Mouse (Mus musculus) megakaryocyte, embryonic 14.5 days (primary cell): ENCODE results near the gene Clpx.

Experiments
- FLI1 ChIP-seq: IDR thresholded peaks from 2 replicates; pipeline ENCODE4 v1.6.1; 2012; ENCODE audit warnings: low read length, inconsistent platforms, mixed read lengths
- GATA1 ChIP-seq: IDR thresholded peaks from 3 replicates; pipeline ENCODE4 v1.6.1; 2012; ENCODE audit warnings: mixed read lengths, low read length, inconsistent platforms, borderline replicate concordance

DNA sequence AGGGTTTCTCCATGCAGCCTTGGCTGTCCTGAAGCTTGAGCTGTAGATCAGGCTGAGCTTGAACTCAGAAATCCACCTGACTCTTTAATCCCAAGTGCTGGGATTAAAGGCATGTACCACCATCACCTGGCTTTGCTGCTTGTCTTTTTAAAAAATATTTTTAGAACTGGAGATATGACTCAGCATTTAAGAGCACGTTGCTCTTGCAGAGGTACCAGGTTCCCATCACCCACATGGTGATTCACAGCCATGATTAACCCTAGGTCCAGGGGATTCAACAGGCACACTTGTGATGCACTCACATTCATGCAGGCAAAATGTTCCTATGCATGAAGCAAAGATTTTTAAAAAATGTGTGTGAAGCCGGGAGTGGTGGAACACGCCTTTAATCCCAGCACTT, 1.6 kb upstream of the Clpx start:
- TF ChIP-seq GATA1 = no peak
- no peak for TF ChIP-seq FLI1
